Mouse (Mus musculus): ENCODE data around the gene Gm27027.

DNA sequence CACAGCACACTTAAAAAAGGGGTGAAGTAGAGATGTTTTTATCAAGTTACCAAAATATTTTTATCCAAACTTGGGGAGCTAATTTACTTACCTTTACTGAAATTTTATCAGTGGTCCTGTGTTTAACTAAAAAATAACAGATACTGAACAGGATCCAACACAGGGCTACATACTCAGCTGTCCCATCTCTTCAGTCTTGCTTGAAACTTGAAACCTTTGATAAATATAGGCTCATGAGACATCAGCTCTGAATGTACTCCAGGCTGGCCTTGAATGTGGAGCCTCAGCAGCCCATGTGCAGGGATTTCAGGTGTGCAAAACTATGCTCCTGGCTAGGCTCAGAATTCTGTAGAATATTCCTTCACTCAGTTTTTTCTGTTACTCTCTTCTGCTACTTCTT lies 34.4 kb upstream of the Gm27027 start:
- TF ChIP-seq CTCF (IDR thresholded peaks at IDR 0.05; ENCODE audit: low read depth, low read length) (no peak), POLR2A (IDR thresholded peaks at IDR 0.05; ENCODE audit: extremely low read depth, insufficient read depth, low read length) (no peak)
